Mouse (Mus musculus) cortical plate, adult 2 months (tissue): ENCODE measurements around the gene Cfap45.

Source experiments
- CTCF ChIP-seq: fragments of 200-500 bp; IDR thresholded peaks from 2 replicates; pipeline ENCODE4 v1.5.1; 2011; ENCODE audit warnings: mild to moderate bottlenecking, control low read depth, low read length; ENCODE audit not compliant: insufficient read depth; ENCODE audit errors: extremely low read depth
- POLR2A ChIP-seq: fragments of 200-500 bp; IDR thresholded peaks from 2 replicates; pipeline ENCODE4 v1.6.1; 2011; ENCODE audit warnings: mild to moderate bottlenecking, low read length, control low read depth; ENCODE audit not compliant: insufficient read depth; ENCODE audit errors: extremely low read depth

DNA sequence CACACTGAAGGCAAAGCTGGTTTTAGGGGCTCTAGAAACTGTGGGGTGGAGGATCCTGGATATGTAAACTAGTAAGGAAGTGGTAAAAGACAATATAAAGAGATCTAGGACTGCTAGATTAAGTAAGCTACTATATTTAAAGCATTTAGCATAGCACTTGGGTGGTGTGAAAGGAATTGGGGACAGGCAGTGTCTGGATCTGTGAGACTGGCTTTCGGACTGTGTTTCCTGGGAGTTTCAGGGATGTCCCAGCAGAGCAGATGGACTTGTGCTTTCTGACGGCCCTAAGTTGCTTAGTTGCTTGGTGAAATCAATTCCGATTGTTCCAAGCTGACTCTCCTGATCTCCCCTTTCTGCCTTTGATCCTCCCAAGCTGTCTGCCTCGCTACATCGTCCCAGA lies 34.0 kb upstream of the Cfap45 start:
- TF ChIP-seq CTCF (no peak), POLR2A (no peak)
